Mouse (Mus musculus) brain, embryonic 14.5 days (tissue): ENCODE results near the gene Itgb3bp. TPM values are rescaled to one million over a fixed set of nuclear protein-coding genes. Genes with fewer than 3 reads are reported as not detected.

Source experiments
- DNase-seq: peaks from one replicate; pipeline ENCODE4 v3.0.0-alpha.2; 2011; ENCODE audit warnings: low read depth
- CTCF ChIP-seq: fragments of 200-500 bp; IDR thresholded peaks from 2 replicates; pipeline ENCODE4 v1.5.1; 2012; ENCODE audit warnings: inconsistent platforms, mild to moderate bottlenecking, moderate library complexity, borderline replicate concordance; ENCODE audit not compliant: insufficient read depth, insufficient read length; ENCODE audit errors: extremely low read depth
- POLR2A ChIP-seq: fragments of 200-500 bp; IDR thresholded peaks from 2 replicates; pipeline ENCODE4 v1.6.1; 2012; ENCODE audit warnings: mild to moderate bottlenecking, inconsistent platforms, borderline replicate concordance; ENCODE audit not compliant: poor library complexity, insufficient read depth, insufficient read length, severe bottlenecking; ENCODE audit errors: extremely low read depth
- polyA plus RNA-seq: library from polyadenylated mRNA; depleted of rRNA; stranded (reverse); fragments of >200 nt; gene quantifications from 2 replicates; pipeline ENCODE4 v1.2.3, GENCODE M21; 2012

Itgb3bp gene
- polyA plus RNA-seq, 1 experiment = 5.9 TPM

GRCm38 (mm10) chr4:99955396-99955795, 25.8 kb upstream of the Itgb3bp start:
- TF ChIP-seq CTCF (no peak), POLR2A (no peak)
- DNase-seq = no peak

GRCm38 (mm10) chr4:99953904-99954303, 24.3 kb upstream of the Itgb3bp start:
- no peak for TF ChIP-seq CTCF
- no peak for TF ChIP-seq POLR2A
- DNase-seq = no peak

- TF ChIP-seq CTCF (no peak), POLR2A (no peak)
- no peak for DNase-seq
Measured at GRCm38 (mm10) chr4:99947896-99948295, 18.3 kb upstream of the Itgb3bp start.

GRCm38 (mm10) chr4:99947192-99947591, 17.6 kb upstream of the Itgb3bp start:
- peak; percentile 41; the same call in 1 of the 2 replicates for TF ChIP-seq CTCF
- no peak for TF ChIP-seq POLR2A
- DNase-seq = peak; percentile 63

GRCm38 (mm10) chr4:99946516-99946915, 16.9 kb upstream of the Itgb3bp start:
- TF ChIP-seq POLR2A = no peak
- TF ChIP-seq CTCF = no peak
- DNase-seq = no peak

GRCm38 (mm10) chr4:99945011-99945410, 15.4 kb upstream of the Itgb3bp start:
- no peak for TF ChIP-seq CTCF
- DNase-seq = no peak

GRCm38 (mm10) chr4:99944606-99945005, 15.0 kb upstream of the Itgb3bp start:
- no peak for DNase-seq
- TF ChIP-seq POLR2A (no peak), CTCF (no peak)

GRCm38 (mm10) chr4:99941655-99942414, 12.2 kb upstream of the Itgb3bp start:
- TF ChIP-seq CTCF (no peak), POLR2A (no peak)
- DNase-seq = peak; percentile 23

- no peak for TF ChIP-seq CTCF
- peak; percentile 46 for DNase-seq
Measured at GRCm38 (mm10) chr4:99939711-99940505, 10.3 kb upstream of the Itgb3bp start.

GRCm38 (mm10) chr4:99936278-99936677, 6.7 kb upstream of the Itgb3bp start:
- DNase-seq = no peak
- TF ChIP-seq POLR2A (no peak), CTCF (no peak)

- no peak for DNase-seq
- no peak for TF ChIP-seq CTCF
- no peak for TF ChIP-seq POLR2A
Measured at GRCm38 (mm10) chr4:99934859-99935258, 5.2 kb upstream of the Itgb3bp start.

- no peak for DNase-seq
- no peak for TF ChIP-seq POLR2A
- TF ChIP-seq CTCF = no peak
Measured at GRCm38 (mm10) chr4:99931807-99932206, 2.2 kb upstream of the Itgb3bp start.
